Mouse (Mus musculus): Measurements from ENCODE around the gene Bicc1. TPM values are rescaled to one million over a fixed set of nuclear protein-coding genes. Genes with fewer than 3 reads are reported as not detected.

Bicc1 gene
- polyA plus RNA-seq, 1 experiment from 2014 or later: 44.8 TPM

GRCm38 (mm10) chr10:71024681-71025080 is 134.8 kb downstream of the Bicc1 start:
- no peaks in the 10 kb centered on the region for H3K27me3 ChIP-seq (replicated peaks; ENCODE audit: control insufficient read depth, insufficient read depth, low read length)
- WGBS: 73% methylated on average over 9 of the region's 9 CpGs
- no peak overlapping the region for H3K4me2 ChIP-seq (ENCODE audit: low read depth, low read length)
- no peaks in the 10 kb centered on the region for H3K9me3 ChIP-seq (ENCODE audit: control insufficient read depth, low read length)
- 0 out of 2 replicates have a peak overlapping the region, but pooled peaks have one; percentile 33 for H3K27ac ChIP-seq (replicated peaks; ENCODE audit: low read depth, low read length)
- H3K9ac ChIP-seq (ENCODE audit: low read depth, low read length): no peak overlapping the region
- H3K4me1 ChIP-seq (ENCODE audit: control insufficient read depth, insufficient read depth, low read length): peaks cover 20% of the 10 kb centered on the region; the same call in 1 of the 2 replicates
- ATAC-seq (ENCODE audit: low read depth): no peak
- H3K4me3 ChIP-seq (ENCODE audit: low read depth, low read length): no peak overlapping the region
- H3K36me3 ChIP-seq (ENCODE audit: control insufficient read depth, insufficient read depth, low read length): no peaks in the 10 kb centered on the region
- no peak for DNase-seq (ENCODE audit: low spot score)

DNA sequence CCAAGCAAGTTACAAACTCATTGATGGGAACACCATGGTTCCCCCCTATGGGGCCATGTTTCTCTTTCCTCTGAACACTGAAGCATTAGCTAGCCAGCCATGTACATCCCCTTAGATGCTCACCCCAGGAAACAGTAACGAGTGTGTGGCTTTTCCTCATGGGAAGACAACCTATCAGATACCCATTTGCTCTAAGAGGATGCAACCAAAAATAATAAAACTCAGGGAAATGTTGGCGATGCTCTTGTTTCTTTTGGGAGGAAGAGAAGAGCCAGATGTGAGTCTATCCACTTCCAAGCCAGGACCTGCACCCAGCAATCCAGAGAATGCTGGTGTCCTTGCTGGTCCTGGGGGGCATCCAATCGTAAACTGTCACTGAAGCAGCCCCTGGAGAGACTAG is 136.0 kb downstream of the Bicc1 start:
- WGBS: 63% methylated on average over 3 of the region's 3 CpGs
- H3K27me3 ChIP-seq (replicated peaks; ENCODE audit: control insufficient read depth, insufficient read depth, low read length): no peaks in the 10 kb centered on the region
- H3K4me2 ChIP-seq (ENCODE audit: low read depth, low read length): no peak overlapping the region
- ATAC-seq (ENCODE audit: low read depth) (no peak), DNase-seq (ENCODE audit: low spot score) (no peak)
- H3K9me3 ChIP-seq (ENCODE audit: control insufficient read depth, low read length): no peaks in the 10 kb centered on the region
- H3K9ac ChIP-seq (ENCODE audit: low read depth, low read length): no peak overlapping the region
- H3K36me3 ChIP-seq (ENCODE audit: control insufficient read depth, insufficient read depth, low read length): no peaks in the 10 kb centered on the region
- no peak overlapping the region for H3K27ac ChIP-seq (replicated peaks; ENCODE audit: low read depth, low read length)
- H3K4me1 ChIP-seq (ENCODE audit: control insufficient read depth, insufficient read depth, low read length): peaks cover 11% of the 10 kb centered on the region; the same call in 1 of the 2 replicates
- no peak overlapping the region for H3K4me3 ChIP-seq (ENCODE audit: low read depth, low read length)

DNA sequence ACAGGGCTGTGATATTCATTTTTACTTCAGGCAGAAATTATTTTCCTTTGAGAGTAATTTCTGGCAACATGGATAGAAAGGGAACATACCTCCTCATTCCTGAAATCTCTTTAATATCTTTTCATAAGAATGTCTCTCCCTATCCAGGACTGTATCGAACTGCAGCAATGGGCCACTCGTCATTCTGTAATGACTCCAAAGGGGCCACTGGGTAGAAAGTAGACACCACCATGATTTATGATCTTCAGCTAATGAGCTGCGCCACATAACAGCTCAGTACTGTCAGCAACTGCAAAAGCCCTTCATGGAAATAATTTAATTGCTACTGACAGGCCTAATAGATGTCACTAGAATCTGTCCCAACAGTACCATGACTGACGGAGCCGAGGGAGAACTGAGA is 139.0 kb downstream of the Bicc1 start:
- Histone ChIP-seq H3K4me2 (ENCODE audit: low read depth, low read length) (no peak overlapping the region), H3K27me3 (replicated peaks; ENCODE audit: control insufficient read depth, insufficient read depth, low read length) (no peaks in the 10 kb centered on the region), H3K27ac (replicated peaks; ENCODE audit: low read depth, low read length) (no peak overlapping the region), H3K4me3 (ENCODE audit: low read depth, low read length) (no peak overlapping the region), H3K4me1 (ENCODE audit: control insufficient read depth, insufficient read depth, low read length) (peaks cover 6% of the 10 kb centered on the region; the same call in 1 of the 2 replicates), H3K36me3 (ENCODE audit: control insufficient read depth, insufficient read depth, low read length) (no peaks in the 10 kb centered on the region), H3K9me3 (ENCODE audit: control insufficient read depth, low read length) (no peaks in the 10 kb centered on the region), H3K9ac (ENCODE audit: low read depth, low read length) (no peak overlapping the region)
- no peak for ATAC-seq (ENCODE audit: low read depth)
- DNase-seq (ENCODE audit: low spot score): no peak
- 84% methylated on average over 5 of the region's 5 CpGs for WGBS

DNA sequence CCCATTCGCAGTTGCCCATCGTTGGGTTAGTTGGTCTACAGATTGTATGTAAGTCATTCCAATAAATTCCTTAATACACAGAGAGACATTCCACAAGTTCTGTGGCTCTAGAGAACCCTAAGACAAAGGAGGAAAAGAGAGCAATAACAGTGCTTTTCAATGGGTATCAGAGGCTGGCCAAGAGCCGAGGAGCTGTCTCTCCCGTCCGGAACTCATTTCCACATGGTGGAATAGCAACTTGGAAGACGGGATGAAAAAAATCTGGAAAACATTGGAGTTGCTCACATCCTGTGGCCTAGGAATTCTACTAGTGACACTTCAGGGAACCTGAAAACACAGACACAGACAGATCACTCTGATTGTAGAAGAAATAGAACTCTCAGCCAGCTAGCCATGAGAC is 139.7 kb downstream of the Bicc1 start:
- Histone ChIP-seq H3K4me1 (ENCODE audit: control insufficient read depth, insufficient read depth, low read length) (peaks cover 2% of the 10 kb centered on the region; the same call in 1 of the 2 replicates), H3K4me2 (ENCODE audit: low read depth, low read length) (no peak overlapping the region), H3K36me3 (ENCODE audit: control insufficient read depth, insufficient read depth, low read length) (no peaks in the 10 kb centered on the region), H3K27me3 (replicated peaks; ENCODE audit: control insufficient read depth, insufficient read depth, low read length) (no peaks in the 10 kb centered on the region), H3K9ac (ENCODE audit: low read depth, low read length) (no peak overlapping the region), H3K4me3 (ENCODE audit: low read depth, low read length) (no peak overlapping the region), H3K9me3 (ENCODE audit: control insufficient read depth, low read length) (no peaks in the 10 kb centered on the region), H3K27ac (replicated peaks; ENCODE audit: low read depth, low read length) (no peak overlapping the region)
- 90% methylated on average over 6 of the region's 6 CpGs for WGBS
- no peak for ATAC-seq (ENCODE audit: low read depth)
- no peak for DNase-seq (ENCODE audit: low spot score)

GRCm38 (mm10) chr10:71009771-71010496 is 149.6 kb downstream of the Bicc1 start:
- Histone ChIP-seq H3K27ac (replicated peaks; ENCODE audit: low read depth, low read length) (no peak overlapping the region), H3K4me2 (ENCODE audit: low read depth, low read length) (no peak overlapping the region), H3K27me3 (replicated peaks; ENCODE audit: control insufficient read depth, insufficient read depth, low read length) (no peaks in the 10 kb centered on the region), H3K4me1 (ENCODE audit: control insufficient read depth, insufficient read depth, low read length) (peaks cover 5% of the 10 kb centered on the region; the same call in 1 of the 2 replicates), H3K9me3 (ENCODE audit: control insufficient read depth, low read length) (no peaks in the 10 kb centered on the region), H3K36me3 (ENCODE audit: control insufficient read depth, insufficient read depth, low read length) (no peaks in the 10 kb centered on the region), H3K9ac (ENCODE audit: low read depth, low read length) (no peak overlapping the region), H3K4me3 (ENCODE audit: low read depth, low read length) (no peak overlapping the region)
- ATAC-seq (ENCODE audit: low read depth) (peak; percentile 57), DNase-seq (ENCODE audit: low spot score) (peak; percentile 73)
- WGBS: 79% methylated on average over 19 of the region's 19 CpGs

- H3K9ac ChIP-seq (ENCODE audit: low read depth, low read length): no peak overlapping the region
- no peak overlapping the region for H3K27ac ChIP-seq (replicated peaks; ENCODE audit: low read depth, low read length)
- no peaks in the 10 kb centered on the region for H3K27me3 ChIP-seq (replicated peaks; ENCODE audit: control insufficient read depth, insufficient read depth, low read length)
- H3K4me1 ChIP-seq (ENCODE audit: control insufficient read depth, insufficient read depth, low read length): peaks cover 5% of the 10 kb centered on the region; the same call in 1 of the 2 replicates
- ATAC-seq (ENCODE audit: low read depth) (no peak), DNase-seq (ENCODE audit: low spot score) (no peak)
- WGBS: 87% methylated on average over 11 of the region's 11 CpGs
- H3K4me2 ChIP-seq (ENCODE audit: low read depth, low read length): no peak overlapping the region
- H3K4me3 ChIP-seq (ENCODE audit: low read depth, low read length): no peak overlapping the region
- no peaks in the 10 kb centered on the region for H3K9me3 ChIP-seq (ENCODE audit: control insufficient read depth, low read length)
- no peaks in the 10 kb centered on the region for H3K36me3 ChIP-seq (ENCODE audit: control insufficient read depth, insufficient read depth, low read length)
These were observed 150.8 kb downstream of the Bicc1 start for GRCm38 (mm10) chr10:71008721-71009120.

GRCm38 (mm10) chr10:71007956-71008355 is 151.5 kb downstream of the Bicc1 start:
- 42% methylated on average over 9 of the region's 9 CpGs for WGBS
- Histone ChIP-seq H3K4me1 (ENCODE audit: control insufficient read depth, insufficient read depth, low read length) (peaks cover 5% of the 10 kb centered on the region; the same call in 1 of the 2 replicates), H3K9ac (ENCODE audit: low read depth, low read length) (no peak overlapping the region), H3K27ac (replicated peaks; ENCODE audit: low read depth, low read length) (no peak overlapping the region), H3K4me2 (ENCODE audit: low read depth, low read length) (no peak overlapping the region), H3K27me3 (replicated peaks; ENCODE audit: control insufficient read depth, insufficient read depth, low read length) (no peaks in the 10 kb centered on the region), H3K36me3 (ENCODE audit: control insufficient read depth, insufficient read depth, low read length) (no peaks in the 10 kb centered on the region), H3K4me3 (ENCODE audit: low read depth, low read length) (no peak overlapping the region), H3K9me3 (ENCODE audit: control insufficient read depth, low read length) (no peaks in the 10 kb centered on the region)
- ATAC-seq (ENCODE audit: low read depth): peak; percentile 35; the same call in 1 of the 2 replicates
- peak; percentile 75 for DNase-seq (ENCODE audit: low spot score)

GRCm38 (mm10) chr10:71007516-71007915 is 152.0 kb downstream of the Bicc1 start:
- H3K4me2 ChIP-seq (ENCODE audit: low read depth, low read length): no peak overlapping the region
- H3K27me3 ChIP-seq (replicated peaks; ENCODE audit: control insufficient read depth, insufficient read depth, low read length): no peaks in the 10 kb centered on the region
- H3K9me3 ChIP-seq (ENCODE audit: control insufficient read depth, low read length): no peaks in the 10 kb centered on the region
- no peak overlapping the region for H3K27ac ChIP-seq (replicated peaks; ENCODE audit: low read depth, low read length)
- WGBS: 91% methylated on average over 5 of the region's 5 CpGs
- ATAC-seq (ENCODE audit: low read depth) (no peak), DNase-seq (ENCODE audit: low spot score) (no peak)
- no peak overlapping the region for H3K9ac ChIP-seq (ENCODE audit: low read depth, low read length)
- peaks cover 5% of the 10 kb centered on the region; the same call in 1 of the 2 replicates for H3K4me1 ChIP-seq (ENCODE audit: control insufficient read depth, insufficient read depth, low read length)
- H3K36me3 ChIP-seq (ENCODE audit: control insufficient read depth, insufficient read depth, low read length): no peaks in the 10 kb centered on the region
- no peak overlapping the region for H3K4me3 ChIP-seq (ENCODE audit: low read depth, low read length)

DNA sequence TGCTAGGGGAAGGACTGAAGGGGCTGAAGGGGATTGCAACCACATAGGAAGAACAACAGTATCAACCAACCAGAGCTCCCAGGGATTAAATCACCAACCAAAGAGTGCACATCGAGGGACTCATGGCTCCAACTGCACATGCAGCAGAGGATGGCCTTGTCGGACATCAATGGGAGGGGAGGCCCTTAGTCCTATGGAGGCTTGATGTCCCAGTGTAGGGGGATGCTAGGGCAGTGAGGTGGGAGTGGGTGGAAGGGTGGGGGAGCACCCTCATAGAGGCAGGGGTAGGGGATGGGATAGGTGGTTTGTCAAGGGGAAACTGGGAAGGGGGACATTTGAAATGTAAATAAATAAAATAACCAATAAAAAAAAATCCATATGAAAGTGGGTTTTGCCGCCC is 152.5 kb downstream of the Bicc1 start:
- WGBS: 93% methylated on average over 3 of the region's 3 CpGs
- H3K9me3 ChIP-seq (ENCODE audit: control insufficient read depth, low read length): no peaks in the 10 kb centered on the region
- peaks cover 5% of the 10 kb centered on the region; the same call in 1 of the 2 replicates for H3K4me1 ChIP-seq (ENCODE audit: control insufficient read depth, insufficient read depth, low read length)
- H3K4me3 ChIP-seq (ENCODE audit: low read depth, low read length): no peak overlapping the region
- ATAC-seq (ENCODE audit: low read depth) (no peak), DNase-seq (ENCODE audit: low spot score) (no peak)
- no peaks in the 10 kb centered on the region for H3K27me3 ChIP-seq (replicated peaks; ENCODE audit: control insufficient read depth, insufficient read depth, low read length)
- no peak overlapping the region for H3K27ac ChIP-seq (replicated peaks; ENCODE audit: low read depth, low read length)
- no peak overlapping the region for H3K9ac ChIP-seq (ENCODE audit: low read depth, low read length)
- H3K4me2 ChIP-seq (ENCODE audit: low read depth, low read length): no peak overlapping the region
- H3K36me3 ChIP-seq (ENCODE audit: control insufficient read depth, insufficient read depth, low read length): no peaks in the 10 kb centered on the region
